ENCODE assay signal across 11 mouse cellular contexts in the genomic region with DNA sequence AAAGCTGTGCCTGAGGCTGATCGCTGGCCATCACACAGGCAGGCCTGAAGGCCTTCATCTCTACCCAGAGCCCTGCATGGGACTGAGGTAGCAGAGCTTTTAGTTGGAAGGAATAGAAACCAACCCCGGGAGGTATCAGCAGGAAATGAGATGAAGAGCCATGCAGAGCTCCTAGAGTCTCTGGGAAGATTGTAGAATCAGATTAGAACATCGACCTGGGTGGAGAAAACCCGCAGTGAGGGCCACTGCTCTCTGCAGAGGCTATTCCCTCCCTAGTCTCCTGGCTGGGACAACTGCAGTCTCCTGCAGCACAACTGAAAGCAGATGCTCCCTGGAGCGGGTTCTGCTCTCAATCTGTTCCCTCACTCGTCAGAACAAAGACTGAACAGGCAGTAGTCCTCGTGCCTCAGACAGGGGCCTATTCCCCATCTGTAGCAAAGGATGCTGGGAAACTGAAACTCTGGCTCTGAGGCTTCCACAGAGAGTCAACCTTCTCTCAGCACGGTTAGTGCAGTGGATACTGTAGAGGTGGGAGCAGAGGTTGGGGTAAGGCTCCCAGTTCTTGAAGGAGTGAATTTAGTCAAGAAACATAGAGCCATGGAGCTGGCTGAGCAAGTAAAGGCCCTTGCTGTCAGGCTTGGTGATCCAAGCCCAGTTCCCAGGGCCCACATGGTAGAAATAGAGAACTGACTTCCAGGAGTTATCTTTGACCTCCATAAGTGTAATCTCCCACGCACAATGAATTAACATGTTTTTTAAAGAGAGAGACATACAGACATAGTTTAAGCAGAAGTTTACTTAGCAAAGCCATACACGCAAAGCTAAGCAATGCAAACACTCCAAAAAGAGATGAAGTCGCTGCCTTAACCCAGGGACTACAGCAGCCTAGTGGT. TPM values are rescaled to one million over a fixed set of nuclear protein-coding genes. Genes with fewer than 3 reads are reported as not detected.
DNase-seq lines count a peak whose midpoint lies in the region; ATAC-seq and TF ChIP-seq lines count a peak whose summit lies in the region.
"Had no signal": no experiment of that assay in that cellular context is flagged by ENCODE, and none has a peak within 500 bp of the region (broad histone marks: within the 10 kb centered on the region; RNA-seq: fewer than 3 reads in every experiment).

No protein-coding gene starts in this region.

- H3K4me1 ChIP-seq in heart, embryonic 10.5 days, result peaks cover 24% of the 10 kb centered on the region
- H3K4me1 ChIP-seq in heart, adult 2 months (ENCODE audit: control insufficient read depth, insufficient read depth, low read length), result peaks cover 4% of the 10 kb centered on the region; the same call in 1 of the 2 replicates

- H3K9me3 ChIP-seq in heart, embryonic 10.5 days, result no peaks in the 10 kb centered on the region
- H3K9me3 ChIP-seq: heart, embryonic 12.5 days had no signal

- intact Hi-C loops in heart, adult 2 months (cut with DNase I), result no loop called here

- H3K27ac ChIP-seq in heart, embryonic 10.5 days, result peak overlapping the region; percentile 70
- no peak overlapping the region for H3K27ac ChIP-seq in heart, adult 2 months

- H3K79me2 ChIP-seq in heart, adult 2 months (replicated peaks; ENCODE audit: control insufficient read depth, insufficient read depth, low read length), result no peaks in the 10 kb centered on the region

- no peak overlapping the region for H3K4me3 ChIP-seq in heart, embryonic 10.5 days
- H3K4me3 ChIP-seq in heart, adult 2 months, result no peak overlapping the region
- H3K4me3 ChIP-seq: heart, embryonic 12.5 days; myocyte had no signal

- H3K27me3 ChIP-seq in heart, embryonic 10.5 days (ENCODE audit: insufficient read depth, poor library complexity, severe bottlenecking), result no peaks in the 10 kb centered on the region
- no peaks in the 10 kb centered on the region for H3K27me3 ChIP-seq in heart, adult 2 months (ENCODE audit: control insufficient read depth, insufficient read depth, low read length)
- H3K27me3 ChIP-seq: heart, embryonic 12.5 days had no signal

- no peak for TF ChIP-seq POLR2A in heart, adult 2 months (IDR thresholded peaks at IDR 0.05; ENCODE audit: insufficient read depth, low read depth, low read length)

- H3K9ac ChIP-seq in heart, adult 2 months (ENCODE audit: low read depth, low read length), result no peak overlapping the region
- H3K9ac ChIP-seq: heart, embryonic 12.5 days had no signal

- ATAC-seq in erythroid progenitor cell, adult 5-6 weeks (replicated peaks; ENCODE audit: low FRiP score, poor library complexity, severe bottlenecking), result peak; percentile 62
- ATAC-seq: lung, postnatal 0 days had no signal

- WGBS in heart, embryonic 10.5 days, result 47% methylated on average over 11 of the region's 11 CpGs
- WGBS in heart, adult 2 months, result 57% methylated on average over 11 of the region's 11 CpGs

- no peaks in the 10 kb centered on the region for H3K36me3 ChIP-seq in heart, embryonic 10.5 days
- H3K36me3 ChIP-seq in heart, adult 2 months (ENCODE audit: control insufficient read depth, insufficient read depth, low read length), result no peaks in the 10 kb centered on the region
- H3K36me3 ChIP-seq: heart, embryonic 12.5 days had no signal

- no peak for TF ChIP-seq CTCF in heart, adult 2 months (IDR thresholded peaks at IDR 0.05)

- no peak for TF ChIP-seq EP300 in heart, adult 2 months (IDR thresholded peaks at IDR 0.05; ENCODE audit: insufficient read depth, low read depth, low read length)

- DNase-seq in heart, embryonic 10.5 days (ENCODE audit: low spot score), result no peak
- DNase-seq in heart, adult 18-20 months, result no peak
- DNase-seq in retina, embryonic 14.5 days (ENCODE audit: low spot score), result peak; percentile 28
- no peak for DNase-seq in retina, postnatal 1 day
- DNase-seq in adipocyte (ENCODE audit: low spot score), result no peak
- no peak for DNase-seq in heart, adult 2 months
- DNase-seq in lung, postnatal 25 days (ENCODE audit: low spot score), result no peak

RNA-seq across cellular contexts. Expression of a gene that starts 13.9 kb away (rescaled TPM):
- 1.8 and 2.2 TPM in 2 replicates for polyA plus RNA-seq in heart, embryonic 10.5 days (2016; fragmentation: Nextera tagmentation; extraction: Ambion mirVana)
- 1 to 10 TPM; 2.5 to 4.1 TPM for total RNA-seq in heart, adult 18-20 months (2021)
- 1.8 TPM in 1 of 2 replicates, not detected in the other for total RNA-seq in erythroid progenitor cell, adult 5-6 weeks (2015; ENCODE audit: low replicate concordance)
- 6.4 and 9.4 TPM in 2 replicates for total RNA-seq in erythroid progenitor cell, adult 5-6 weeks (2017; ENCODE audit: low replicate concordance)
- total RNA-seq in heart, adult 2 months (2021), result 1 to 10 TPM; 2.8 to 3.2 TPM
- polyA plus RNA-seq in heart, adult 2 months (2012; rRNA removed), result 3.7 and 4.7 TPM in 2 replicates

RNA-seq across cellular contexts. Expression of a gene that starts 14.2 kb away (rescaled TPM):
- polyA plus RNA-seq in heart, embryonic 10.5 days (2016; fragmentation: Nextera tagmentation; extraction: Ambion mirVana), result 3.0 and 4.7 TPM in 2 replicates
- 10 to 100 TPM; 16.9 to 17.1 TPM for total RNA-seq in heart, adult 18-20 months (2021)
- 1.3 and 7.2 TPM in 2 replicates for total RNA-seq in erythroid progenitor cell, adult 5-6 weeks (2015; ENCODE audit: low replicate concordance)
- not detected in 2 replicates for total RNA-seq in erythroid progenitor cell, adult 5-6 weeks (2017; ENCODE audit: low replicate concordance)
- 10 to 100 TPM; 18.4 to 21.9 TPM for total RNA-seq in heart, adult 2 months (2021)
- 29.2 and 32.0 TPM in 2 replicates for polyA plus RNA-seq in heart, adult 2 months (2012; rRNA removed)

RNA-seq across cellular contexts. Expression of a gene that starts 24.2 kb away (rescaled TPM):
- polyA plus RNA-seq in heart, embryonic 10.5 days (2016; fragmentation: Nextera tagmentation; extraction: Ambion mirVana), result 0.25 TPM in 1 of 2 replicates, not detected in the other
- 1 to 10 TPM; 1.5 to 1.7 TPM for total RNA-seq in heart, adult 18-20 months (2021)
- 3.2 TPM in 1 of 2 replicates, not detected in the other for total RNA-seq in erythroid progenitor cell, adult 5-6 weeks (2015; ENCODE audit: low replicate concordance)
- total RNA-seq in erythroid progenitor cell, adult 5-6 weeks (2017; ENCODE audit: low replicate concordance), result 4.1 TPM in 1 of 2 replicates, not detected in the other
- 1 to 10 TPM; 1.4 to 3.2 TPM for total RNA-seq in heart, adult 2 months (2021)
- polyA plus RNA-seq in heart, adult 2 months (2012; rRNA removed), result 2.9 and 4.0 TPM in 2 replicates

RNA-seq across cellular contexts. Expression of a gene that starts 27.9 kb away (rescaled TPM):
- 95.3 and 108 TPM in 2 replicates for polyA plus RNA-seq in heart, embryonic 10.5 days (2016; fragmentation: Nextera tagmentation; extraction: Ambion mirVana)
- 10 to 100 TPM; 27.3 to 35.1 TPM for total RNA-seq in heart, adult 18-20 months (2021)
- total RNA-seq in erythroid progenitor cell, adult 5-6 weeks (2015; ENCODE audit: low replicate concordance), result 32.3 and 41.8 TPM in 2 replicates
- 24.8 and 43.4 TPM in 2 replicates for total RNA-seq in erythroid progenitor cell, adult 5-6 weeks (2017; ENCODE audit: low replicate concordance)
- 10 to 100 TPM; 31.1 to 33.2 TPM for total RNA-seq in heart, adult 2 months (2021)
- 35.1 and 51.8 TPM in 2 replicates for polyA plus RNA-seq in heart, adult 2 months (2012; rRNA removed)

RNA-seq across cellular contexts. Expression of a gene that starts 37.6 kb away (rescaled TPM):
- 481 and 586 TPM in 2 replicates for polyA plus RNA-seq in heart, embryonic 10.5 days (2016; fragmentation: Nextera tagmentation; extraction: Ambion mirVana)
- total RNA-seq in heart, adult 18-20 months (2021), result 100 to 1,000 TPM; 185 to 188 TPM
- total RNA-seq in erythroid progenitor cell, adult 5-6 weeks (2015; ENCODE audit: low replicate concordance), result 233 and 247 TPM in 2 replicates
- total RNA-seq in erythroid progenitor cell, adult 5-6 weeks (2017; ENCODE audit: low replicate concordance), result 229 and 230 TPM in 2 replicates
- total RNA-seq in heart, adult 2 months (2021), result 100 to 1,000 TPM; 173 to 198 TPM
- 147 and 250 TPM in 2 replicates for polyA plus RNA-seq in heart, adult 2 months (2012; rRNA removed)
